Mouse (Mus musculus): Measurements from ENCODE around the gene Atg7. TPM values are rescaled to one million over a fixed set of nuclear protein-coding genes. Genes with fewer than 3 reads are reported as not detected.

The Atg7 gene
- 35.4 TPM for polyA plus RNA-seq (2017; shearing (Covaris generic))

GRCm38 (mm10) chr6:114642601-114643528, at the start of gene Atg7:
TSS of gene Atg7 (plus strand) at chr6:114643097.

Other genes with a start within 250 kb of the Atg7 start
- not detected for gene Hrh1, start 245.2 kb upstream of the Atg7 start, polyA plus RNA-seq (2017; shearing (Covaris generic))